Mouse (Mus musculus) CD8-positive naive resting alpha-beta T cell, adult 57 days (primary cell): ENCODE data around the gene Clca3b. TPM values are rescaled to one million over a fixed set of nuclear protein-coding genes. Genes with fewer than 3 reads are reported as not detected.

Experiments used
- total RNA-seq: library from RNA; stranded (reverse); gene quantifications from one replicate; pipeline ENCODE4 v1.2.4, GENCODE M21; 2023

The Clca3b gene
- total RNA-seq: not detected

GRCm38 (mm10) chr3:144849014-144849556 is at the start of gene Clca3b:
Clca3b (minus strand) TSS chr3:144849357.

GRCm38 (mm10) chr3:144819219-144819618 is 29.9 kb downstream of the Clca3b start, which contains the start of gene Clca3a2:
Clca3a2 (minus strand) TSS chr3:144819494.

Other genes starting within 250 kb of the Clca3b start
- 90.1 TPM for gene Sh3glb1, start 129.0 kb downstream of the Clca3b start, total RNA-seq
- not detected for gene Clca3a1, start 88.4 kb downstream of the Clca3b start, total RNA-seq
- gene Clca3a2, start 29.9 kb downstream of the Clca3b start, total RNA-seq: not detected
- not detected for gene Clca4b, start 83.2 kb upstream of the Clca3b start, total RNA-seq
- gene Clca4a, start 125.7 kb upstream of the Clca3b start, total RNA-seq: not detected
- not detected for gene Clca1, start 183.4 kb upstream of the Clca3b start, total RNA-seq